8 mouse cellular contexts compared by ENCODE assay signal in genomic region chrX:48255830-48256428, GRCm38 (mm10). TPM values are rescaled to one million over a fixed set of nuclear protein-coding genes. Genes with fewer than 3 reads are reported as not detected.
DNase-seq lines count a peak whose midpoint lies in the region; ATAC-seq lines count a peak whose summit lies in the region.

No protein-coding gene starts in this region.

- peak overlapping the region; percentile 52 for H3K4me3 ChIP-seq in embryonic facial prominence, embryonic 14.5 days (ENCODE audit: low read depth, low read length)
- H3K4me3 ChIP-seq in intestine, embryonic 15.5 days (replicated peaks) = peak overlapping the region; percentile 50

- 0 out of 2 replicates have a peak, but pooled peaks cover 5% of the 10 kb centered on the region for H3K36me3 ChIP-seq in embryonic facial prominence, embryonic 14.5 days (ENCODE audit: control insufficient read depth, insufficient read depth, low read length)
- H3K36me3 ChIP-seq in intestine, embryonic 15.5 days = no peaks in the 10 kb centered on the region

- 24% methylated on average over 18 of the region's 18 CpGs for WGBS in embryonic facial prominence, embryonic 14.5 days
- 13% methylated on average over 18 of the region's 18 CpGs for WGBS in intestine, embryonic 15.5 days

- ATAC-seq in activated CD4-positive, CD25-positive, alpha-beta regulatory T cell, adult 4 months = peak; percentile 41
- ATAC-seq in embryonic facial prominence, embryonic 14.5 days (ENCODE audit: low read depth) = peak; percentile 58
- peak; percentile 67 for ATAC-seq in intestine, embryonic 15.5 days
- ATAC-seq in megakaryocyte, adult 5-6 weeks (ENCODE audit: poor library complexity, severe bottlenecking) = peak; percentile 52

- intact Hi-C loops in gastrocnemius, postnatal 14 days (cut with DNase I; ENCODE audit: low total_unique reads) = no loop called here

- no peaks in the 10 kb centered on the region for H3K9me3 ChIP-seq in embryonic facial prominence, embryonic 14.5 days (ENCODE audit: control insufficient read depth, low read length)
- H3K9me3 ChIP-seq in intestine, embryonic 15.5 days = no peaks in the 10 kb centered on the region

- H3K4me1 ChIP-seq in embryonic facial prominence, embryonic 14.5 days (ENCODE audit: control insufficient read depth, insufficient read depth, low read length) = no peaks in the 10 kb centered on the region
- H3K4me1 ChIP-seq in intestine, embryonic 15.5 days (replicated peaks) = no peaks in the 10 kb centered on the region

- H3K27me3 ChIP-seq in embryonic facial prominence, embryonic 14.5 days (replicated peaks; ENCODE audit: control insufficient read depth, insufficient read depth, low read length) = no peaks in the 10 kb centered on the region
- no peaks in the 10 kb centered on the region for H3K27me3 ChIP-seq in intestine, embryonic 15.5 days (replicated peaks)

- peak overlapping the region; percentile 64 for H3K4me2 ChIP-seq in embryonic facial prominence, embryonic 14.5 days (ENCODE audit: low read depth, low read length)
- H3K4me2 ChIP-seq in intestine, embryonic 15.5 days (replicated peaks) = peak overlapping the region; percentile 62

- peak overlapping the region; percentile 80; the same call in 1 of the 2 replicates for H3K27ac ChIP-seq in embryonic facial prominence, embryonic 14.5 days (replicated peaks; ENCODE audit: low read depth, low read length)
- peak overlapping the region; percentile 58 for H3K27ac ChIP-seq in intestine, embryonic 15.5 days

- DNase-seq in layer of hippocampus, postnatal 10 days (ENCODE audit: low spot score in 2 of 2) = peak; percentile 4 to 12
- DNase-seq in layer of hippocampus, adult 11-12 months (ENCODE audit: low spot score) = no peak
- no peak for DNase-seq in embryonic facial prominence, embryonic 14.5 days (ENCODE audit: low spot score)
- no peak for DNase-seq in spleen, adult 12 weeks (ENCODE audit: low spot score)
- DNase-seq in gastrocnemius, postnatal 14 days = no peak

- peak overlapping the region; percentile 55 for H3K9ac ChIP-seq in embryonic facial prominence, embryonic 14.5 days (ENCODE audit: low read depth, low read length)
- H3K9ac ChIP-seq in intestine, embryonic 15.5 days = peak overlapping the region; percentile 45; the same call in 1 of the 2 replicates

RNA-seq across cellular contexts. Expression of gene Utp14a, which starts 0.7 kb away (rescaled TPM):
- 10 to 100 TPM; 18.4 to 22.4 TPM for total RNA-seq in layer of hippocampus, postnatal 10 days (2021)
- 10 to 100 TPM; 26.8 to 29.1 TPM for polyA plus RNA-seq in activated CD4-positive, CD25-positive, alpha-beta regulatory T cell, adult 4 months (2017; shearing (Covaris generic))
- 17.2 and 17.4 TPM in 2 replicates for polyA plus RNA-seq in embryonic facial prominence, embryonic 14.5 days (2014; fragmentation: Nextera tagmentation; extraction: Ambion mirVana)
- polyA plus RNA-seq in intestine, embryonic 15.5 days (2015; fragmentation: Nextera tagmentation; extraction: Ambion mirVana) = 15.4 and 16.4 TPM in 2 replicates
- 24.4 and 28.7 TPM in 2 replicates for total RNA-seq in megakaryocyte, adult 5-6 weeks (2015)
- 51.5 and 56.4 TPM in 2 replicates for total RNA-seq in megakaryocyte, adult 5-6 weeks (2017)
- total RNA-seq in gastrocnemius, postnatal 14 days (2021) = 10 to 100 TPM; 11.5 to 15.0 TPM

RNA-seq across cellular contexts. Expression of gene Zdhhc9, which starts 47.3 kb away (rescaled TPM):
- total RNA-seq in layer of hippocampus, postnatal 10 days (2021) = 10 to 100 TPM; 49.9 to 52.1 TPM
- polyA plus RNA-seq in activated CD4-positive, CD25-positive, alpha-beta regulatory T cell, adult 4 months (2017; shearing (Covaris generic)) = 1 to 10 TPM; 1.4 to 1.7 TPM
- polyA plus RNA-seq in embryonic facial prominence, embryonic 14.5 days (2014; fragmentation: Nextera tagmentation; extraction: Ambion mirVana) = 6.6 and 7.1 TPM in 2 replicates
- polyA plus RNA-seq in intestine, embryonic 15.5 days (2015; fragmentation: Nextera tagmentation; extraction: Ambion mirVana) = 8.2 and 9.1 TPM in 2 replicates
- 66.9 and 68.7 TPM in 2 replicates for total RNA-seq in megakaryocyte, adult 5-6 weeks (2015)
- total RNA-seq in megakaryocyte, adult 5-6 weeks (2017) = 16.4 and 20.0 TPM in 2 replicates
- total RNA-seq in gastrocnemius, postnatal 14 days (2021) = 1 to 10 TPM; 7.4 to 9.5 TPM

Comparison
In these comparisons a context has a peak if more than half of its experiments do, and no peak if none do; other contexts are left out.
1. DNase-seq: peak in layer of hippocampus, postnatal 10 days (2 of 2); none in layer of hippocampus, adult 11-12 months (single experiment), embryonic facial prominence, embryonic 14.5 days (single experiment), spleen, adult 12 weeks (single experiment) and gastrocnemius, postnatal 14 days (single experiment).
2. Peak in every context shown above with its lines, with median percentiles within 50 percentile points of each other: ATAC-seq.